ENCODE assay signal across 8 mouse cellular contexts in genomic region chr4:154960021-154960689, GRCm38 (mm10). TPM values are rescaled to one million over a fixed set of nuclear protein-coding genes. Genes with fewer than 3 reads are reported as not detected.
A peak's percentile ranks its signal among the peaks of the same experiment; 100 is the strongest.
DNase-seq lines count a peak whose midpoint lies in the region; ATAC-seq and TF ChIP-seq lines count a peak whose summit lies in the region.

No protein-coding gene starts in this region.

- intact Hi-C loops in left cerebral cortex, adult 2 months (cut with DNase I), result loop anchor here (5.0 to 10.0 kb wide), 2 partner anchors 83 to 805 kb away; no protein-coding TSS in a partner anchor
- intact Hi-C loops in left cerebral cortex, postnatal 25 days (cut with DNase I), result loop anchor here (10.0 kb wide), 1 partner anchor 285 kb away; the partner anchor contains the start of gene Faap20
- intact Hi-C loops in left cerebral cortex, postnatal 10 days (cut with DNase I), result loop anchor here (5.0 kb wide), 1 partner anchor 83 kb away; no protein-coding TSS in a partner anchor

- peak; percentile 70; the same call in 1 of the 2 replicates for ATAC-seq in hindbrain, embryonic 14.5 days (ENCODE audit: low FRiP score)
- ATAC-seq in midbrain, embryonic 15.5 days (replicated peaks), result peak; percentile 12

- peak overlapping the region; percentile 98 for H3K27ac ChIP-seq in left cerebral cortex, adult 2 months
- peak overlapping the region; percentile 98 for H3K27ac ChIP-seq in embryonic facial prominence, embryonic 10.5 days (replicated peaks)
- peak overlapping the region; percentile 91 for H3K27ac ChIP-seq in hindbrain, embryonic 14.5 days
- H3K27ac ChIP-seq in midbrain, embryonic 15.5 days, result peak overlapping the region; percentile 97

- peaks cover 82% of the 10 kb centered on the region for H3K4me1 ChIP-seq in embryonic facial prominence, embryonic 10.5 days
- H3K4me1 ChIP-seq in hindbrain, embryonic 14.5 days (replicated peaks; ENCODE audit: control insufficient read depth, insufficient read depth, low read length), result peaks cover 54% of the 10 kb centered on the region
- peaks cover 69% of the 10 kb centered on the region for H3K4me1 ChIP-seq in midbrain, embryonic 15.5 days

- peak overlapping the region; percentile 80 for H3K4me2 ChIP-seq in hindbrain, embryonic 14.5 days (replicated peaks)
- peak overlapping the region; percentile 71 for H3K4me2 ChIP-seq in midbrain, embryonic 15.5 days

- peak overlapping the region; percentile 86 for H3K4me3 ChIP-seq in left cerebral cortex, adult 2 months
- H3K4me3 ChIP-seq in embryonic facial prominence, embryonic 10.5 days, result peak overlapping the region; percentile 91
- H3K4me3 ChIP-seq in hindbrain, embryonic 14.5 days (replicated peaks; ENCODE audit: low read length), result peak overlapping the region; percentile 65
- peak overlapping the region; percentile 82 for H3K4me3 ChIP-seq in midbrain, embryonic 15.5 days

- H3K9me3 ChIP-seq in embryonic facial prominence, embryonic 10.5 days, result no peaks in the 10 kb centered on the region
- H3K9me3 ChIP-seq in hindbrain, embryonic 14.5 days (ENCODE audit: control insufficient read depth, low read length), result no peaks in the 10 kb centered on the region
- no peaks in the 10 kb centered on the region for H3K9me3 ChIP-seq in midbrain, embryonic 15.5 days

- H3K36me3 ChIP-seq in embryonic facial prominence, embryonic 10.5 days (replicated peaks), result peaks cover 12% of the 10 kb centered on the region
- H3K36me3 ChIP-seq in hindbrain, embryonic 14.5 days (replicated peaks; ENCODE audit: control insufficient read depth, insufficient read depth), result no peaks in the 10 kb centered on the region
- no peaks in the 10 kb centered on the region for H3K36me3 ChIP-seq in midbrain, embryonic 15.5 days (replicated peaks)

- no peak for DNase-seq in left cerebral cortex, adult 2 months (ENCODE audit: extremely low spot score in 1 of 2, low spot score in 2 of 2)
- no peak for DNase-seq in left cerebral cortex, postnatal 25 days (ENCODE audit: low spot score in 2 of 2)
- no peak for DNase-seq in embryonic facial prominence, embryonic 10.5 days (ENCODE audit: low spot score)
- no peak for DNase-seq in hindbrain, embryonic 14.5 days (ENCODE audit: low spot score)
- DNase-seq in cerebellum, adult 18-20 months, result no peak
- no peak for DNase-seq in left cerebral cortex, postnatal 10 days (ENCODE audit: extremely low spot score in 1 of 2, low spot score in 2 of 2)
- DNase-seq in lung, postnatal 25 days (ENCODE audit: low spot score), result no peak

- H3K27me3 ChIP-seq in embryonic facial prominence, embryonic 10.5 days (replicated peaks; ENCODE audit: low read depth, poor library complexity, severe bottlenecking), result peaks cover 88% of the 10 kb centered on the region
- peaks cover 20% of the 10 kb centered on the region for H3K27me3 ChIP-seq in hindbrain, embryonic 14.5 days (ENCODE audit: control insufficient read depth, insufficient read depth, low read length)
- H3K27me3 ChIP-seq in midbrain, embryonic 15.5 days (replicated peaks), result no peaks in the 10 kb centered on the region

- H3K9ac ChIP-seq in hindbrain, embryonic 14.5 days, result peak overlapping the region; percentile 81
- H3K9ac ChIP-seq in midbrain, embryonic 15.5 days, result peak overlapping the region; percentile 81

- WGBS in embryonic facial prominence, embryonic 10.5 days, result 20% methylated on average over 20 of the region's 20 CpGs
- WGBS in hindbrain, embryonic 14.5 days, result 8% methylated on average over 18 of the region's 20 CpGs
- 8% methylated on average over 20 of the region's 20 CpGs for WGBS in midbrain, embryonic 15.5 days

- no peak for TF ChIP-seq CTCF in left cerebral cortex, adult 2 months (IDR thresholded peaks at IDR 0.05)

RNA-seq across cellular contexts. Expression of gene Hes5, which starts 0.6 kb away (rescaled TPM):
- 10 to 100 TPM; 22.3 to 25.3 TPM for total RNA-seq in left cerebral cortex, adult 2 months (2021)
- total RNA-seq in left cerebral cortex, postnatal 25 days (2021), result 10 to 100 TPM; 35.8 to 41.3 TPM
- polyA plus RNA-seq in embryonic facial prominence, embryonic 10.5 days (2016; fragmentation: Nextera tagmentation; extraction: Ambion mirVana), result 84.4 and 151 TPM in 2 replicates
- polyA plus RNA-seq in hindbrain, embryonic 14.5 days (2014; fragmentation: Nextera tagmentation; extraction: Ambion mirVana), result 70.0 and 102 TPM in 2 replicates
- 116 and 149 TPM in 2 replicates for polyA plus RNA-seq in midbrain, embryonic 15.5 days (2015; fragmentation: Nextera tagmentation; extraction: Ambion mirVana)
- 10 to 100 TPM; 33.3 to 61.6 TPM for total RNA-seq in left cerebral cortex, postnatal 10 days (2021)

RNA-seq across cellular contexts. Expression of gene Pank4, which starts 3.8 kb away (rescaled TPM):
- 10 to 100 TPM; 45.1 to 45.5 TPM for total RNA-seq in left cerebral cortex, adult 2 months (2021)
- 10 to 100 TPM; 37.6 to 39.8 TPM for total RNA-seq in left cerebral cortex, postnatal 25 days (2021)
- polyA plus RNA-seq in embryonic facial prominence, embryonic 10.5 days (2016; fragmentation: Nextera tagmentation; extraction: Ambion mirVana), result 49.2 and 50.1 TPM in 2 replicates
- 34.1 and 34.4 TPM in 2 replicates for polyA plus RNA-seq in hindbrain, embryonic 14.5 days (2014; fragmentation: Nextera tagmentation; extraction: Ambion mirVana)
- 44.3 and 44.9 TPM in 2 replicates for polyA plus RNA-seq in midbrain, embryonic 15.5 days (2015; fragmentation: Nextera tagmentation; extraction: Ambion mirVana)
- total RNA-seq in left cerebral cortex, postnatal 10 days (2021), result 10 to 100 TPM; 30.6 to 31.9 TPM

RNA-seq across cellular contexts. Expression of gene Tnfrsf14, which starts 31.8 kb away (rescaled TPM):
- 1 to 10 TPM; 1.3 to 1.5 TPM for total RNA-seq in left cerebral cortex, adult 2 months (2021)
- total RNA-seq in left cerebral cortex, postnatal 25 days (2021), result 1 to 10 TPM; 1.3 to 1.7 TPM
- 0.45 and 1.4 TPM in 2 replicates for polyA plus RNA-seq in embryonic facial prominence, embryonic 10.5 days (2016; fragmentation: Nextera tagmentation; extraction: Ambion mirVana)
- polyA plus RNA-seq in hindbrain, embryonic 14.5 days (2014; fragmentation: Nextera tagmentation; extraction: Ambion mirVana), result 0.40 TPM in 1 of 2 replicates, not detected in the other
- polyA plus RNA-seq in midbrain, embryonic 15.5 days (2015; fragmentation: Nextera tagmentation; extraction: Ambion mirVana), result 0.19 and 0.28 TPM in 2 replicates
- total RNA-seq in left cerebral cortex, postnatal 10 days (2021), result under 1 TPM; 0.61 to 0.99 TPM
